Mouse (Mus musculus): ENCODE data around the gene 1810009A15Rik. TPM values are rescaled to one million over a fixed set of nuclear protein-coding genes. Genes with fewer than 3 reads are reported as not detected.

Gene 1810009A15Rik
- total and polyA plus RNA-seq, 3 experiments = 157 to 218 (median 161) TPM

DNA sequence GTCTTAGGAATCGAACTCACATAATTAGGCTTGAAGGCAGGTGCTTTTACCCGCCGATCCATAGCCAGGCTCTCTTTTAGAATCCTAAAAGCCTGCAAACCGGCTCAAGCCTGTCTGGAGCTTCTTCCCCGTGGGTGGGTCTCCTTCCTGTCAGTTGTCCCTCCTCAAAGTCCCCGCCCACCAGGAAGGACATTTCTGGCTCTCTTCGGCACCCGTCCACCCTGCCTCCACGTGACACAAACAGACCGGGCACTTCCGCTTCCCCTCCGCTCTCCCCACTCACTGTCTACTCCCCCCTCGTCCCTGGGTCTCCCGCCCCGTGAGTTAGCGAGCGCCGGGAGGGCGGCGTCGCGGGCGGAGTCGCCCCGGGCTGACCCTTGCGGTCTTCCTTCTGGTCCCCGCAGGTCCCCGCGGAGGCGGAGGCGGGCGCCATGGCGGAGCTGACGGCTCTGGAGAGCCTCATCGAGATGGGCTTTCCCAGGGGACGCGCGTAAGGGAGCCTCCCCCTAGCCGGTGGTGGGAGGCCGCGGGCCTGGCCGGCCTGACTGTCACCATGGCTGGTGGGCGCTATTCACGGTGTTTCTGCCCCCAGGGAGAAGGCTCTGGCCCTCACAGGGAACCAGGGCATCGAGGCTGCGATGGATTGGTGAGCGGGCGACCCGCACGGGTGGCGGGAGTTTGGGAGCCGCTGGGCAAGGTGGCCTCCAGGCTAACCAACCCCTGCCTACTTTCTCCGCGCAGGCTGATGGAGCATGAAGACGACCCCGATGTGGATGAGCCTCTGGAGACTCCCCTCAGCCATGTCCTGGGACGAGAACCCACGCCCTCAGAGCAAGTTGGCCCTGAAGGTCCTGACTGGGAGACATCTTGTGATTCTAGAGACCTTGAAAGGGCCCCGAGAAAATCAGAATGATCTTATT lies 17.1 kb upstream of the 1810009A15Rik start, which contains the start of gene Ubxn1 (continued):
- TF ChIP-seq PAX5 (IDR thresholded peaks at IDR 0.05; ENCODE audit: low read length) (no peak), ZMIZ1 (IDR thresholded peaks at IDR 0.05; ENCODE audit: low read depth, low read length) (0 out of 2 replicates have a peak, but pooled peaks have one; percentile 22), USF1 (IDR thresholded peaks at IDR 0.05; ENCODE audit: low read depth, low read length) (peak; percentile 100), ZNF384 (IDR thresholded peaks at IDR 0.05; ENCODE audit: low read depth, low read length) (no peak), BHLHE40 (IDR thresholded peaks at IDR 0.05; ENCODE audit: low read depth, low read length) (peak; percentile 88), CTCF (conservative IDR thresholded peaks at IDR 0.05 in 1 of 2, IDR thresholded peaks at IDR 0.05 in 1 of 2; ENCODE audit: low read depth in 2 of 2, low read length in 2 of 2) (no peak), MAX (IDR thresholded peaks at IDR 0.05; ENCODE audit: low read length) (peak; percentile 98), RAD21 (IDR thresholded peaks at IDR 0.05; ENCODE audit: low read depth, low read length) (no peak), CHD1 (IDR thresholded peaks at IDR 0.05; ENCODE audit: low read depth, low read length) (no peak), TCF12 (IDR thresholded peaks at IDR 0.05; ENCODE audit: low read depth, low read length) (peak; percentile 66; the same call in 1 of the 2 replicates), MEF2A (IDR thresholded peaks at IDR 0.05; ENCODE audit: borderline replicate concordance, low read depth, low read length) (peak; percentile 36; the same call in 1 of the 2 replicates), RCOR1 (conservative IDR thresholded peaks at IDR 0.05; ENCODE audit: low read depth, low read length) (no peak), KAT2A (IDR thresholded peaks at IDR 0.05; ENCODE audit: insufficient replicate concordance, low read length) (peak; percentile 92; the same call in 1 of the 2 replicates)

DNA sequence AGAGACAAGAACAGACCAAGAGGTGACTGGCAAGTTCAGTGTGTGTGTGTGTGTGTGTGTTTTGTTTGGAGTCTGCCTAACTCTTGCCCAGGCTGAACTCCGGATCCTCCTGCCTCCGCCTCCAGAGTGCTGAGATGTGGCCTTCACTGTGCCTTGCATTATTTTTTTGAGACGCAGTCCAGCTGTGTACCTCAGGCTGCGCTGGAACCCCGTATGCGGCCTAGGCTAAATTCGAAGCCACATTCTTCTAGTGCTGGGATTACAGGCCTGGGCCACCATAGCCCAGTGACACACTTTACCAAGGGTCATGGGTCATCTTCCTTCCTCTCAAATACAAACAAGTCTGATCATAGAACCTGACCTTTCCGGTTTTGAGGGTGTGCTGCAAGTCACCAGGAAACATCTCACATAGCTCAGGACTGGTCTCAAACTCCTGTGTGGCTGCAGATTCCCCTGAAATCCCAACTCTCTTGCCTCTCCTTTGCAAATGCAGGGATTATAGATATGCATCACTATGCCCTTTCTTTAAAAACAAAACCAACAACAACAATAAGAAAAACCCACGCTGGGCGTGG lies 16.3 kb upstream of the 1810009A15Rik start:
- no peak for DNase-seq (ENCODE audit: extremely low read depth)
- H3K4me3 ChIP-seq (replicated peaks in 1 of 3; ENCODE audit: low read depth in 2 of 3, low read length in 2 of 3, poor library complexity in 1 of 3) = peak overlapping the region; percentile 84 to 97 (median 87)
- peaks cover 25 to 43% of the 10 kb centered on the region in 2 experiments for H3K36me3 ChIP-seq (replicated peaks in 1 of 2; ENCODE audit: control insufficient read depth in 1 of 2, insufficient read depth in 1 of 2, low read length in 1 of 2)
- no peaks in the 10 kb centered on the region for H3K9me3 ChIP-seq (replicated peaks; ENCODE audit: low read length)
- peaks cover 19% of the 10 kb centered on the region for H3K79me2 ChIP-seq (replicated peaks; ENCODE audit: control insufficient read depth, extremely low read depth, insufficient read depth, poor library complexity, severe bottlenecking)
- no peak overlapping the region for H3K27ac ChIP-seq (ENCODE audit: insufficient read depth, low read depth)
- in situ Hi-C loops (cut with MboI; ENCODE audit: low pct_ligation_motif_present, low pct_unique_long_range_greater_than_20kb, low sequenced_read_pairs) = no loop called here
- peak overlapping the region; percentile 43 for H3K4me2 ChIP-seq (ENCODE audit: insufficient read depth, low read depth, poor library complexity, severe bottlenecking)
- TF ChIP-seq ZNF384 (IDR thresholded peaks at IDR 0.05; ENCODE audit: low read depth, low read length) (no peak), RCOR1 (conservative IDR thresholded peaks at IDR 0.05; ENCODE audit: low read depth, low read length) (no peak), JUND (conservative IDR thresholded peaks at IDR 0.05; ENCODE audit: low read depth, low read length) (no peak), BHLHE40 (IDR thresholded peaks at IDR 0.05; ENCODE audit: low read depth, low read length) (no peak), NELFE (IDR thresholded peaks at IDR 0.05; ENCODE audit: low read depth, low read length) (no peak), CTCF (conservative IDR thresholded peaks at IDR 0.05 in 1 of 2, IDR thresholded peaks at IDR 0.05 in 1 of 2; ENCODE audit: low read depth in 2 of 2, low read length in 2 of 2) (no peak)
- dilution Hi-C loops (cut with MboI; ENCODE audit: extremely low pct_ligation_motif_present, extremely low pct_unique_long_range_greater_than_20kb, low sequenced_read_pairs) = no loop called here
- H3K4me1 ChIP-seq (ENCODE audit: control insufficient read depth in 1 of 2, insufficient read depth in 2 of 2) = peaks cover 2 to 16% of the 10 kb centered on the region in 2 experiments; a peak in 2 of 4 replicates
- H3K9ac ChIP-seq (ENCODE audit: insufficient read depth, low read depth) = peak overlapping the region; percentile 88
- no peaks in the 10 kb centered on the region for H3K27me3 ChIP-seq (replicated peaks)

Data from CH12.LX (cell line).